Mouse (Mus musculus) R1 (cell line): ENCODE measurements around the gene Ltbr.
"Not testable (repeated sequence)": the region's sequence is repeated elsewhere in the genome, so short reads cannot be mapped to it uniquely, and the experiment has no call there.

ENCODE experiments used
- DNase-seq: peaks from one replicate; pipeline ENCODE4 v3.0.0-alpha.2; 2018; ENCODE audit warnings: low read depth, low spot score

The Ltbr gene

GRCm38 (mm10) chr6:125312581-125313355 lies 917 bp downstream of the Ltbr start:
- DNase-seq = no peak

GRCm38 (mm10) chr6:125312171-125312570 lies 1.5 kb downstream of the Ltbr start:
- DNase-seq = no peak

- DNase-seq = no peak
Observed at GRCm38 (mm10) chr6:125309406-125309805, 4.3 kb downstream of the Ltbr start.

GRCm38 (mm10) chr6:125308921-125309320 lies 4.8 kb downstream of the Ltbr start:
- DNase-seq = peak; percentile 88

GRCm38 (mm10) chr6:125307091-125307490 lies 6.6 kb downstream of the Ltbr start:
- no peak for DNase-seq

GRCm38 (mm10) chr6:125305465-125305864 lies 8.2 kb downstream of the Ltbr start:
- no peak for DNase-seq

GRCm38 (mm10) chr6:125304408-125304807 lies 9.3 kb downstream of the Ltbr start:
- DNase-seq = peak; percentile 55

- no peak for DNase-seq
Observed at GRCm38 (mm10) chr6:125303242-125303641, 10.4 kb downstream of the Ltbr start.

GRCm38 (mm10) chr6:125302231-125302982 lies 11.3 kb downstream of the Ltbr start:
- peak; percentile 57 for DNase-seq

- no peak for DNase-seq
Observed at GRCm38 (mm10) chr6:125300982-125301381, 12.7 kb downstream of the Ltbr start.

GRCm38 (mm10) chr6:125297149-125297820 lies 16.4 kb downstream of the Ltbr start:
- no peak for DNase-seq

GRCm38 (mm10) chr6:125294049-125294448 lies 19.6 kb downstream of the Ltbr start:
- DNase-seq = no peak

GRCm38 (mm10) chr6:125292256-125292655 lies 21.4 kb downstream of the Ltbr start:
- DNase-seq = no peak

GRCm38 (mm10) chr6:125291329-125291728 lies 22.4 kb downstream of the Ltbr start:
- DNase-seq = no peak

GRCm38 (mm10) chr6:125288730-125289129 lies 25.0 kb downstream of the Ltbr start:
- no peak for DNase-seq

- no peak for DNase-seq
Observed at GRCm38 (mm10) chr6:125286944-125287343, 26.7 kb downstream of the Ltbr start.

GRCm38 (mm10) chr6:125285890-125286289 lies 27.8 kb downstream of the Ltbr start, which contains the start of gene Tuba3a:
Gene Tuba3a, minus strand, starts transcription at chr6:125286042.
- DNase-seq = peak; percentile 93

- peak; percentile 85 for DNase-seq
Observed at GRCm38 (mm10) chr6:125284751-125285150, 28.9 kb downstream of the Ltbr start.

- peak; percentile 35 for DNase-seq
Observed at GRCm38 (mm10) chr6:125284250-125284649, 29.4 kb downstream of the Ltbr start.

GRCm38 (mm10) chr6:125282721-125283120 lies 31.0 kb downstream of the Ltbr start:
- not testable (repeated sequence) for DNase-seq

- DNase-seq = no peak
Observed at GRCm38 (mm10) chr6:125279729-125280128, 34.0 kb downstream of the Ltbr start.
